Mouse (Mus musculus) CH12.LX (cell line): Measurements from ENCODE around the gene Gm9918. TPM values are rescaled to one million over a fixed set of nuclear protein-coding genes. Genes with fewer than 3 reads are reported as not detected.

ENCODE experiments used
- DNase-seq: peaks from one replicate; pipeline ENCODE4 v3.0.0-alpha.2; 2013; ENCODE audit errors: extremely low read depth
- H3K27ac ChIP-seq: 2 replicates; pipeline ENCODE4 v1.5.1; 2012; ENCODE audit warnings: low read depth, mild to moderate bottlenecking, control low read depth, moderate library complexity; ENCODE audit not compliant: insufficient read depth
- H3K27me3 ChIP-seq: replicated peaks from 2 replicates; pipeline ENCODE3; 2012; ENCODE audit warnings: inconsistent platforms
- H3K36me3 ChIP-seq, 2 experiments: replicated peaks in 1 of 2; 2 replicates each; pipeline versions ENCODE3 to v1.6.1; 2012; ENCODE audit warnings: inconsistent platforms in 1 of 2, low read length in 1 of 2, mild to moderate bottlenecking in 1 of 2, mixed read lengths in 1 of 2, moderate library complexity in 1 of 2; ENCODE audit not compliant: control insufficient read depth in 1 of 2, insufficient read depth in 1 of 2
- H3K4me1 ChIP-seq, 2 experiments: 2 replicates each; pipeline ENCODE4 v1.6.1; 2012; ENCODE audit warnings: inconsistent platforms in 1 of 2, moderate library complexity in 1 of 2; ENCODE audit not compliant: insufficient read depth in 2 of 2, control insufficient read depth in 1 of 2
- H3K4me2 ChIP-seq: 2 replicates; pipeline ENCODE4 v1.6.1; 2012; ENCODE audit warnings: low read depth, mild to moderate bottlenecking, control low read depth; ENCODE audit not compliant: poor library complexity, insufficient read depth, severe bottlenecking
- H3K4me3 ChIP-seq, 3 experiments: fragments of 150-350 bp in 1 of 3; sonication (generic) in 1 of 3; replicated peaks in 1 of 3; 2 replicates each; pipeline versions ENCODE3 to v1.5.1; 2011 to 2012; ENCODE audit warnings: low read depth in 2 of 3, low read length in 2 of 3, mild to moderate bottlenecking in 2 of 3, moderate library complexity in 2 of 3, control low read depth in 1 of 3, improper control_type of control experiment in 1 of 3, inconsistent platforms in 1 of 3, mixed read lengths in 1 of 3; ENCODE audit not compliant: poor library complexity in 1 of 3
- H3K79me2 ChIP-seq: replicated peaks from 2 replicates; pipeline ENCODE4 v1.6.1; 2012; ENCODE audit warnings: mild to moderate bottlenecking, moderate library complexity; ENCODE audit not compliant: control insufficient read depth, poor library complexity, insufficient read depth, severe bottlenecking; ENCODE audit errors: extremely low read depth
- H3K9ac ChIP-seq: 2 replicates; pipeline ENCODE4 v1.6.1; 2012; ENCODE audit warnings: low read depth, mild to moderate bottlenecking, control low read depth, moderate library complexity; ENCODE audit not compliant: insufficient read depth
- H3K9me3 ChIP-seq: replicated peaks from 2 replicates; pipeline ENCODE3; 2012; ENCODE audit warnings: low read length, inconsistent platforms, mixed read lengths
- BHLHE40 ChIP-seq: IDR thresholded peaks from 2 replicates; pipeline ENCODE4 v1.6.1; 2011; ENCODE audit warnings: mild to moderate bottlenecking, low read depth, low read length, improper control_type of control experiment
- CHD1 ChIP-seq: IDR thresholded peaks from 2 replicates; pipeline ENCODE4 v1.6.1; 2012; ENCODE audit warnings: low read depth, low read length, improper control_type of control experiment, inconsistent platforms
- CTCF ChIP-seq, 2 experiments: IDR thresholded peaks in 1 of 2; conservative IDR thresholded peaks in 1 of 2; 2 replicates each; pipeline ENCODE4 v1.5.1; 2011 to 2012; ENCODE audit warnings: low read depth in 2 of 2, low read length in 2 of 2, improper control_type of control experiment in 1 of 2, inconsistent platforms in 1 of 2, mild to moderate bottlenecking in 1 of 2, moderate library complexity in 1 of 2
- E2F4 ChIP-seq: IDR thresholded peaks from 2 replicates; pipeline ENCODE4 v1.6.1; 2011; ENCODE audit warnings: low read depth, low read length, improper control_type of control experiment; ENCODE audit not compliant: insufficient replicate concordance
- EP300 ChIP-seq: IDR thresholded peaks from 2 replicates; pipeline ENCODE4 v1.6.1; 2011; ENCODE audit warnings: low read length, improper control_type of control experiment
- HCFC1 ChIP-seq: IDR thresholded peaks from 2 replicates; pipeline ENCODE4 v1.6.1; 2012; ENCODE audit warnings: low read depth, mild to moderate bottlenecking, inconsistent platforms, low read length, improper control_type of control experiment
- IRF4 ChIP-seq: IDR thresholded peaks from 2 replicates; pipeline ENCODE4 v1.6.1; 2014; ENCODE audit warnings: low read depth, mild to moderate bottlenecking, inconsistent platforms, low read length, improper control_type of control experiment
- JUND ChIP-seq: conservative IDR thresholded peaks from 2 replicates; pipeline ENCODE4 v1.6.1; 2011; ENCODE audit warnings: low read depth, low read length, improper control_type of control experiment
- MAFK ChIP-seq: IDR thresholded peaks from 2 replicates; pipeline ENCODE4 v1.6.1; 2011; ENCODE audit warnings: low read length, improper control_type of control experiment; ENCODE audit not compliant: insufficient replicate concordance
- MAX ChIP-seq: IDR thresholded peaks from 2 replicates; pipeline ENCODE4 v1.6.1; 2011; ENCODE audit warnings: low read length, improper control_type of control experiment
- MAZ ChIP-seq: IDR thresholded peaks from 2 replicates; pipeline ENCODE4 v1.6.1; 2012; ENCODE audit warnings: low read depth, mild to moderate bottlenecking, inconsistent platforms, low read length, improper control_type of control experiment, moderate library complexity
- MXI1 ChIP-seq: IDR thresholded peaks from 2 replicates; pipeline ENCODE4 v1.6.1; 2011; ENCODE audit warnings: mild to moderate bottlenecking, low read depth, low read length, improper control_type of control experiment
- MYC ChIP-seq: IDR thresholded peaks from 2 replicates; pipeline ENCODE4 v1.6.1; 2011; ENCODE audit warnings: low read depth, mild to moderate bottlenecking, improper control_type of control experiment, low read length
- NRF1 ChIP-seq: IDR thresholded peaks from 2 replicates; pipeline ENCODE4 v1.6.1; 2014; ENCODE audit warnings: low read depth, mild to moderate bottlenecking, inconsistent platforms, low read length, improper control_type of control experiment, moderate library complexity
- PAX5 ChIP-seq: IDR thresholded peaks from 2 replicates; pipeline ENCODE4 v1.6.1; 2012; ENCODE audit warnings: low read length, inconsistent platforms, mixed read lengths
- POLR2A ChIP-seq: IDR thresholded peaks from 2 replicates; pipeline ENCODE4 v1.6.1; 2011; ENCODE audit warnings: low read depth, mild to moderate bottlenecking, improper control_type of control experiment, low read length
- POLR2AphosphoS2 ChIP-seq: IDR thresholded peaks from 2 replicates; pipeline ENCODE4 v1.6.1; 2011; ENCODE audit warnings: low read depth, low read length, improper control_type of control experiment
- RAD21 ChIP-seq: IDR thresholded peaks from 2 replicates; pipeline ENCODE4 v1.6.1; 2011; ENCODE audit warnings: low read depth, mild to moderate bottlenecking, low read length, improper control_type of control experiment, moderate library complexity
- SMC3 ChIP-seq: IDR thresholded peaks from 2 replicates; pipeline ENCODE4 v1.6.1; 2011; ENCODE audit warnings: low read depth, low read length, improper control_type of control experiment
- TBP ChIP-seq: conservative IDR thresholded peaks from 2 replicates; pipeline ENCODE4 v1.6.1; 2011; ENCODE audit warnings: low read depth, low read length, improper control_type of control experiment
- TCF12 ChIP-seq: IDR thresholded peaks from 2 replicates; pipeline ENCODE4 v1.6.1; 2014; ENCODE audit warnings: low read depth, mild to moderate bottlenecking, inconsistent platforms, low read length, improper control_type of control experiment
- UBTF ChIP-seq: IDR thresholded peaks from 2 replicates; pipeline ENCODE4 v1.6.1; 2012; ENCODE audit warnings: low read depth, mild to moderate bottlenecking, inconsistent platforms, low read length, improper control_type of control experiment, moderate library complexity
- ZKSCAN1 ChIP-seq: IDR thresholded peaks from 2 replicates; pipeline ENCODE4 v1.6.1; 2012; ENCODE audit warnings: low read depth, inconsistent platforms, low read length, improper control_type of control experiment, borderline replicate concordance
- ZMIZ1 ChIP-seq: IDR thresholded peaks from 2 replicates; pipeline ENCODE4 v1.6.1; 2012; ENCODE audit warnings: low read depth, mild to moderate bottlenecking, inconsistent platforms, low read length, improper control_type of control experiment
- dilution Hi-C: fragments of 300-500 bp; cut with MboI; formaldehyde crosslinking; loops from 2 replicates; pipeline ENCODE4 v1.14.3; 2020; ENCODE audit warnings: low sequenced_read_pairs; ENCODE audit not compliant: extremely low pct_unique_long_range_greater_than_20kb, extremely low pct_ligation_motif_present
- in situ Hi-C: fragments of 300-500 bp; cut with MboI; formaldehyde crosslinking; loops from 3 replicates; pipeline ENCODE4 v1.14.3; 2019; ENCODE audit warnings: low sequenced_read_pairs, low pct_ligation_motif_present, low pct_unique_long_range_greater_than_20kb, mixed read lengths
- polyA plus RNA-seq: library from polyadenylated mRNA; unstranded; fragments of >175 nt; gene quantifications from 2 replicates; pipeline ENCODE4 v1.2.1, GENCODE M21; 2012; ENCODE audit warnings: low read depth; ENCODE audit not compliant: insufficient read length
- total RNA-seq, 2 experiments: library from RNA; depleted of rRNA; stranded (reverse); fragments of 300-350 nt in 1 of 2; fragments of >200 nt in 1 of 2; gene quantifications; 2 replicates each; pipeline ENCODE4 v1.2.3; 2012 to 2014

The Gm9918 gene
- total and polyA plus RNA-seq, 3 experiments: not detected

DNA sequence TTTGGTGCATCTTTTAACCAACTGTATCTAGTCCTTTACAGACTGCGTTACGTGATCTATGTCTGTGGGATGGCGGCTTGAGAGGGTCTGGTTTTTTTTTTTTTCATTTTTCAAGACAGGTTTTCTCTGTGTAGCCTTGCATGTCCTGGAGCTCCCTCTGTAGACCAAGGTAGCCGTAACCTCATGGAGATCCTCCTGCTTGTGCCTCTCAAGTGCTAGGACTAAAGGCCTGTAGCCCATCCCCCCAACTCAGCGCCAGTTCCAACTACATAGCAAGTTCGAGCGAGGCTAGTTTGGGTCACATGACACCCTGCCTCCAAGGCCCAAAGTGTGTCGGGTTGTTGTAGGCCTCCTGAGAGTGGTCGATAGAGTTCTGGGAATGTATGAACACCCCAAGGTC lies 38.4 kb downstream of the Gm9918 start:
- H3K4me2 ChIP-seq: no peak overlapping the region
- H3K36me3 ChIP-seq: peaks cover 66 to 86% of the 10 kb centered on the region in 2 experiments
- dilution Hi-C loops (no loop called here), in situ Hi-C loops (no loop called here)
- no peaks in the 10 kb centered on the region for H3K9me3 ChIP-seq
- H3K4me1 ChIP-seq: peaks cover 2 to 29% of the 10 kb centered on the region in 2 experiments; a peak in 2 of 4 replicates
- DNase-seq: no peak
- TF ChIP-seq TBP: no peak
- no peak for TF ChIP-seq MXI1
- 0 out of 4 replicates have a peak, but pooled peaks of 1 of the 2 experiments have one; percentile 7 for TF ChIP-seq CTCF (conservative IDR thresholded peaks at IDR 0.05 in 1 of 2, IDR thresholded peaks at IDR 0.05 in 1 of 2; ENCODE audit: low read depth in 2 of 2, low read length in 2 of 2)
- no peak for TF ChIP-seq SMC3
- TF ChIP-seq PAX5: no peak
- no peaks in the 10 kb centered on the region for H3K27me3 ChIP-seq
- H3K9ac ChIP-seq: no peak overlapping the region
- no peak overlapping the region for H3K27ac ChIP-seq
- no peaks in the 10 kb centered on the region for H3K79me2 ChIP-seq
- H3K4me3 ChIP-seq: no peak overlapping the region

DNA sequence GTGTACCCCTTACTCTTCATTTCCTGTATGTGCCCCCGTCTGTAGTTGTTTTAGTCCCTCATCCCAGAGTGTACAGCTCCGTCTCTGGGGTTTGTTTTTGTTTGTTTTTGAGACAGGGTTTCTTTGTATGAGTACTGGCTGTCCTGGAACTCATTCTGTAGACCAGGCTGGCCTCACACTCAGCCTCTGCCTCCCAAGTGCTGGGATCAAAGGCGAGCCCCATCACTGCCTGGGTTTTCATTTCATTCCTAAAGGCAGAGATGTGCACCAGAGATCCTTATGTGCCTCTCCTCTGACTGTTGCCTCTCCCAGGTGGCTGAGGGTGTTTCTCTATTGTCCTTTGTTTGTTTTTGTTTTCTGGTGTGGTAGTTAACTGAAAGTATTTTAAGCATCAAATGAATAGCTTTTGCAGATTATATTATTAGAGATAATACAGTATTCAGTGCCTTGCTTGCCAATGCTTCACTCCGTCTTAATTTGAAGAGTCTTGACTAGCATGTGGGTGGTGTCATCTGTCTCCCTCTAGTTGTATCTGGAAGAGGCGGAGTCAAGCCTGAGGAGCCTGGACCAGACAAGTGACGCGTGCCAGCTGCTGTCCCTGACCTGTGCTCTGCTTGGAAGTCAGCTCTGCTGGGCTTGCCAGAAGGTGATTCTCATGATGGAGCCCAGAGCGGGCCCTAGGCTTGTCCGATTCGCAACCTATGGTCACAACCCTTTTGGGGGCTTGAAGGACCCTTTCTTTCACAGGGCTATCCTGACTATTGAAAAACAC lies 39.9 kb downstream of the Gm9918 start:
- Histone ChIP-seq H3K27ac (no peak overlapping the region), H3K36me3 (peaks cover 65 to 86% of the 10 kb centered on the region in 2 experiments), H3K4me2 (no peak overlapping the region), H3K4me1 (peaks cover 2 to 29% of the 10 kb centered on the region in 2 experiments; a peak in 2 of 4 replicates), H3K4me3 (no peak overlapping the region), H3K9me3 (no peaks in the 10 kb centered on the region), H3K79me2 (no peaks in the 10 kb centered on the region), H3K9ac (no peak overlapping the region), H3K27me3 (no peaks in the 10 kb centered on the region)
- no peak for DNase-seq
- in situ Hi-C loops (no loop called here), dilution Hi-C loops (no loop called here)
- TF ChIP-seq POLR2AphosphoS2: no peak
- no peak for TF ChIP-seq SMC3
- no peak for TF ChIP-seq IRF4

DNA sequence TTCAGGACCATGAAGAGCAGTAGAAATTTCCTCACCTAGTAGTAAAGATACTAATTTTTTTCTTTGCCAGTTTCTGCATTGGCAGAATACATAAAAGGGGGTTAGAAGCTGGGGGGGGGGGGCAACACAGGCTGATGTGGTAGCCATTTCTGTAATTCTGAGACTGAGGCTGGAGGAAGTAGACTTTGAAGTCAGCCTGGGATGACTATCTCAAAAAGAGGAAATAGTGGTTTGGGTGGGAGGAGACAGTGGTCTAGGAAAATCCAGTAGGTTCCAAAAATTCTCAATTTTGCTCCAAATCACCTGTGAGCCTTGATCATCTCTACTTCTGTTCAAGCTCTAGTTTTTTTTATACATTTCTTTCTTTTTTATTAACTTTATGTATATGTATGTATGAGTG lies 41.1 kb downstream of the Gm9918 start:
- 0 out of 2 replicates have a peak overlapping the region, but pooled peaks have one; percentile 14 for H3K4me2 ChIP-seq
- H3K27ac ChIP-seq: no peak overlapping the region
- H3K9ac ChIP-seq: no peak overlapping the region
- H3K4me1 ChIP-seq: peaks cover 2 to 33% of the 10 kb centered on the region in 2 experiments; a peak in 2 of 4 replicates
- no peaks in the 10 kb centered on the region for H3K27me3 ChIP-seq
- peak; percentile 84 for DNase-seq
- H3K9me3 ChIP-seq: no peaks in the 10 kb centered on the region
- dilution Hi-C loops (no loop called here), in situ Hi-C loops (no loop called here)
- no peaks in the 10 kb centered on the region for H3K79me2 ChIP-seq
- H3K4me3 ChIP-seq: no peak overlapping the region
- H3K36me3 ChIP-seq: peaks cover 63 to 86% of the 10 kb centered on the region in 2 experiments
- TF ChIP-seq E2F4 (no peak), POLR2A (no peak), PAX5 (no peak), NRF1 (no peak), POLR2AphosphoS2 (no peak), MAFK (no peak), HCFC1 (no peak), EP300 (peak; percentile 77), CTCF (conservative IDR thresholded peaks at IDR 0.05 in 1 of 2, IDR thresholded peaks at IDR 0.05 in 1 of 2; ENCODE audit: low read depth in 2 of 2, low read length in 2 of 2) (no peak), JUND (0 out of 2 replicates have a peak, but pooled peaks have one; percentile 21), MAX (no peak), RAD21 (no peak), TCF12 (no peak), MAZ (no peak), CHD1 (no peak), UBTF (no peak), ZMIZ1 (no peak), IRF4 (peak; percentile 44; the same call in 1 of the 2 replicates), BHLHE40 (no peak), ZKSCAN1 (no peak), MYC (no peak)
